Mouse (Mus musculus): ENCODE data around the gene Coa6. TPM values are rescaled to one million over a fixed set of nuclear protein-coding genes. Genes with fewer than 3 reads are reported as not detected.
"Not testable (repeated sequence)": the region's sequence is repeated elsewhere in the genome, so short reads cannot be mapped to it uniquely, and the experiment has no call there.

Gene Coa6
- polyA plus RNA-seq, 1 experiment, result 31.6 TPM

DNA sequence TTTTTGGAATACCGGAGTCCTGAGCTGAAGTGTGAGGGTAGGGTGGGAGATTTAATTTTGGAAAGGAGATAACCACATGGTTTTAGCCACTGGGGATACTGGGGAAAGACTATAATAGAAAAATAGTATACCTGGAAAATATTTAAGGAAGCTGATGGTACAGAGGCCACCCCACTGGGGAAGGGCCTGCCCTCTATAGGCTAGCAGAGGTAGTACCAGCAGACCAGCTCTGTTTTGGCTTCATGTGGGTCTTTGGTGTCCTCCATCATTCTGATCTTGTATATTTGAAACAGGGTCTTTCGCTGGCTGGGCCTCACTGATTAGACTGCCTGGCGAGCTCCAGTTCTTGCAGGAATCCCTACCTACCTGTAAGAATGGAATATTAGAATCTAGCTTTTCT, 24.0 kb upstream of the Coa6 start:
- TF ChIP-seq POLR2A (IDR thresholded peaks at IDR 0.05; ENCODE audit: borderline replicate concordance, low read depth, low read length), result no peak
- no peak for TF ChIP-seq CTCF (IDR thresholded peaks at IDR 0.05; ENCODE audit: low read depth, low read length)
- no peak overlapping the region for H3K4me3 ChIP-seq (ENCODE audit: insufficient read depth, low read length)
- no peaks in the 10 kb centered on the region for H3K4me1 ChIP-seq (ENCODE audit: control insufficient read depth, insufficient read depth, low read length)
- no peak overlapping the region for H3K27ac ChIP-seq (ENCODE audit: insufficient read depth, low read depth, low read length)

- not testable (repeated sequence) for H3K4me1 ChIP-seq (ENCODE audit: control insufficient read depth, insufficient read depth, low read length); H3K27ac ChIP-seq (ENCODE audit: insufficient read depth, low read depth, low read length); H3K4me3 ChIP-seq (ENCODE audit: insufficient read depth, low read length)
These were observed 17.8 kb upstream of the Coa6 start for GRCm38 (mm10) chr8:126404550-126404949.

DNA sequence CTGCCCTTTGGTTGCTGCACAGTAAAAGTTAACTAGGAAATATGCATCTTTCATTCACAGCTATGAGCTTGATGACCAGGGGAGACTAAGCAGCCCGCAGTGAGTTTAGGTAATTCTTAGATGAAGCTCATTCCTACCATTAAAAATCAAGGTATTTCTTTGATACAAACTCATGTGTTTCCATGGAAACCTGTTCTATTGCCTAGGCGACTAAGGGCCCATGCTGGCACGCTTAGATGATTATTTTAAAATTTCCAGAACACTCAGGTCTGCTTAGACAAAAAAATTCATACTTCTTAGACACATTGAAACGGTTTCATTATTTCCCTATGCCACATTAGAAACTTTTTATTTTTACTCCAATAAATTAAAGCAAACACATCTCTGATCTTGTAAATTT, 17.3 kb upstream of the Coa6 start:
- no peak overlapping the region for H3K4me3 ChIP-seq (ENCODE audit: insufficient read depth, low read length)

DNA sequence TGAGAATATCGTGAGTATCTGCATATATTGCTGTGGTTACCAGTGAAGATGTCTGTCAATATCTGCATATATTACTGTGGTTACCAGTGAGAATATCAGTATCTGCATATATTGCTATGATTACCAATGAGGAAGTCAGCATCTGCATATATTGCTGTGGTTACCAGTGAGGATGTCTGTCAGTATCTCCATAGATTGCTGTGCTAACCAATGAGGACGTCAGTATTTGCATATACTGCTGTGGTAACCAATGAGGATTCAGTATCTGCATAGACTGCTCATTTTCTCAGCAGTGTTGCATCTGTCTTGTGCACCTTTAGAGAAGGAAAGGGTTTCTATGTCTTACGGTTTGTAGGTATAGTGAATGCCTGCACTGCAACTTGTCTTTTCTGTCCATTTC, 1.5 kb upstream of the Coa6 start:
- Histone ChIP-seq H3K4me3 (ENCODE audit: insufficient read depth, low read length) (no peak overlapping the region), H3K4me1 (ENCODE audit: control insufficient read depth, insufficient read depth, low read length) (no peaks in the 10 kb centered on the region), H3K27ac (ENCODE audit: insufficient read depth, low read depth, low read length) (no peak overlapping the region)
- TF ChIP-seq POLR2A (IDR thresholded peaks at IDR 0.05; ENCODE audit: borderline replicate concordance, low read depth, low read length), result no peak
- no peak for TF ChIP-seq CTCF (IDR thresholded peaks at IDR 0.05; ENCODE audit: low read depth, low read length)

More for the DNA sequence above, 17.3 kb upstream of the Coa6 start:
- TF ChIP-seq POLR2A (IDR thresholded peaks at IDR 0.05; ENCODE audit: borderline replicate concordance, low read depth, low read length) (no peak), CTCF (IDR thresholded peaks at IDR 0.05; ENCODE audit: low read depth, low read length) (no peak)
- Histone ChIP-seq H3K4me1 (ENCODE audit: control insufficient read depth, insufficient read depth, low read length) (no peaks in the 10 kb centered on the region), H3K27ac (ENCODE audit: insufficient read depth, low read depth, low read length) (no peak overlapping the region)

GRCm38 (mm10) chr8:126422920-126423300, 595 bp downstream of the Coa6 start:
- Histone ChIP-seq H3K27ac (ENCODE audit: insufficient read depth, low read depth, low read length) (peak overlapping the region; percentile 32), H3K4me1 (ENCODE audit: control insufficient read depth, insufficient read depth, low read length) (no peaks in the 10 kb centered on the region), H3K4me3 (ENCODE audit: insufficient read depth, low read length) (peak overlapping the region; percentile 74)
- TF ChIP-seq CTCF (IDR thresholded peaks at IDR 0.05; ENCODE audit: low read depth, low read length) (no peak), POLR2A (IDR thresholded peaks at IDR 0.05; ENCODE audit: borderline replicate concordance, low read depth, low read length) (no peak)

- Histone ChIP-seq H3K4me1 (ENCODE audit: control insufficient read depth, insufficient read depth, low read length) (no peaks in the 10 kb centered on the region), H3K4me3 (ENCODE audit: insufficient read depth, low read length) (no peak overlapping the region), H3K27ac (ENCODE audit: insufficient read depth, low read depth, low read length) (no peak overlapping the region)
- TF ChIP-seq POLR2A (IDR thresholded peaks at IDR 0.05; ENCODE audit: borderline replicate concordance, low read depth, low read length) (no peak), CTCF (IDR thresholded peaks at IDR 0.05; ENCODE audit: low read depth, low read length) (no peak)
These were observed 1.8 kb downstream of the Coa6 start for GRCm38 (mm10) chr8:126424163-126424562.

- TF ChIP-seq POLR2A (IDR thresholded peaks at IDR 0.05; ENCODE audit: borderline replicate concordance, low read depth, low read length) (no peak), CTCF (IDR thresholded peaks at IDR 0.05; ENCODE audit: low read depth, low read length) (no peak)
- Histone ChIP-seq H3K4me1 (ENCODE audit: control insufficient read depth, insufficient read depth, low read length) (no peaks in the 10 kb centered on the region), H3K27ac (ENCODE audit: insufficient read depth, low read depth, low read length) (no peak overlapping the region), H3K4me3 (ENCODE audit: insufficient read depth, low read length) (no peak overlapping the region)
These were observed 2.6 kb downstream of the Coa6 start for GRCm38 (mm10) chr8:126424946-126425345.

- Histone ChIP-seq H3K4me1 (ENCODE audit: control insufficient read depth, insufficient read depth, low read length) (no peaks in the 10 kb centered on the region), H3K4me3 (ENCODE audit: insufficient read depth, low read length) (no peak overlapping the region), H3K27ac (ENCODE audit: insufficient read depth, low read depth, low read length) (no peak overlapping the region)
- TF ChIP-seq CTCF (IDR thresholded peaks at IDR 0.05; ENCODE audit: low read depth, low read length) (no peak), POLR2A (IDR thresholded peaks at IDR 0.05; ENCODE audit: borderline replicate concordance, low read depth, low read length) (no peak)
These were observed 7.3 kb downstream of the Coa6 start for GRCm38 (mm10) chr8:126429635-126430034.

GRCm38 (mm10) chr8:126433827-126434226, 11.5 kb downstream of the Coa6 start:
- no peak for TF ChIP-seq POLR2A (IDR thresholded peaks at IDR 0.05; ENCODE audit: borderline replicate concordance, low read depth, low read length)
- no peak for TF ChIP-seq CTCF (IDR thresholded peaks at IDR 0.05; ENCODE audit: low read depth, low read length)
- no peak overlapping the region for H3K4me3 ChIP-seq (ENCODE audit: insufficient read depth, low read length)

GRCm38 (mm10) chr8:126438937-126439336, 16.6 kb downstream of the Coa6 start:
- H3K27ac ChIP-seq (ENCODE audit: insufficient read depth, low read depth, low read length), result no peak overlapping the region
- 0 out of 2 replicates have a peak, but pooled peaks cover 2% of the 10 kb centered on the region for H3K4me1 ChIP-seq (ENCODE audit: control insufficient read depth, insufficient read depth, low read length)
- H3K4me3 ChIP-seq (ENCODE audit: insufficient read depth, low read length), result no peak overlapping the region
- TF ChIP-seq POLR2A (IDR thresholded peaks at IDR 0.05; ENCODE audit: borderline replicate concordance, low read depth, low read length) (no peak), CTCF (IDR thresholded peaks at IDR 0.05; ENCODE audit: low read depth, low read length) (no peak)

More at GRCm38 (mm10) chr8:126433827-126434226, 11.5 kb downstream of the Coa6 start:
- Histone ChIP-seq H3K4me1 (ENCODE audit: control insufficient read depth, insufficient read depth, low read length) (no peaks in the 10 kb centered on the region), H3K27ac (ENCODE audit: insufficient read depth, low read depth, low read length) (no peak overlapping the region)

DNA sequence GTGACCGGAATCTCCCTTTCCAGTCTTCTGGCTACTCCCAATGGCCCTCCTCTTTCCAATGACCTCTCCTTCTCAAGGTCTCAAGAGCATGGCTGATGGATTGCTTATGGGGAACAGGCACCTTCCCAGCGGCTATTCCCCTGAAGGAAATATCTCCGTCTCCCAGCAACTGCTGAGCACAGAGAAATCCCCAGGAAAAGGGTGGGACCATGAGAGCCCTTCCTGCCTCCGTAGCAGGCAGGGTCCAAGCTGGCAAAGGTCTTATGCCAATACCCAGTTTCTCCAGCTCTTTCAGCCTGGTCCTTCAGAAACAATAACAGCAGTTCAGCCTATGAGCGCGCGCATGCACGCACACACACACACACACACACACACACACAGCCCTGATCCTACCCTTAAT, 28.8 kb downstream of the Coa6 start:
- no peak overlapping the region for H3K27ac ChIP-seq (ENCODE audit: insufficient read depth, low read depth, low read length)
- TF ChIP-seq POLR2A (IDR thresholded peaks at IDR 0.05; ENCODE audit: borderline replicate concordance, low read depth, low read length) (no peak), CTCF (IDR thresholded peaks at IDR 0.05; ENCODE audit: low read depth, low read length) (no peak)

More for the DNA sequence above, 28.8 kb downstream of the Coa6 start:
- no peaks in the 10 kb centered on the region for H3K4me1 ChIP-seq (ENCODE audit: control insufficient read depth, insufficient read depth, low read length)
- H3K4me3 ChIP-seq (ENCODE audit: insufficient read depth, low read length), result no peak overlapping the region

All from bone marrow macrophage, adult 2 months (primary cell).